Mouse (Mus musculus): ENCODE data around the gene Pfn1. TPM values are rescaled to one million over a fixed set of nuclear protein-coding genes. Genes with fewer than 3 reads are reported as not detected.

Gene Pfn1
- polyA plus RNA-seq, 1 experiment from 2014 or later, result 1,070 TPM

- Histone ChIP-seq H3K4me3 (replicated peaks) (no peak overlapping the region), H3K27me3 (peaks cover 3% of the 10 kb centered on the region; the same call in 1 of the 2 replicates), H3K4me1 (peaks cover 22% of the 10 kb centered on the region), H3K36me3 (replicated peaks) (peaks cover 15% of the 10 kb centered on the region), H3K9me3 (no peaks in the 10 kb centered on the region), H3K27ac (no peak overlapping the region), H3K4me2 (no peak overlapping the region), H3K9ac (no peak overlapping the region)
- WGBS, result 59% methylated on average over 9 of the region's 9 CpGs
- ATAC-seq (ENCODE audit: low FRiP score), result no peak
These were observed 3.5 kb upstream of the Pfn1 start for GRCm38 (mm10) chr11:70657991-70658390.

- Histone ChIP-seq H3K4me2 (no peak overlapping the region), H3K4me3 (replicated peaks) (no peak overlapping the region), H3K27me3 (peaks cover 3% of the 10 kb centered on the region; the same call in 1 of the 2 replicates), H3K4me1 (peaks cover 26% of the 10 kb centered on the region), H3K27ac (no peak overlapping the region), H3K9me3 (no peaks in the 10 kb centered on the region), H3K36me3 (replicated peaks) (peaks cover 13% of the 10 kb centered on the region), H3K9ac (no peak overlapping the region)
- no peak for ATAC-seq (ENCODE audit: low FRiP score)
- WGBS, result 64% methylated on average over 6 of the region's 6 CpGs
These were observed 3.1 kb upstream of the Pfn1 start for GRCm38 (mm10) chr11:70657573-70657972.

- Histone ChIP-seq H3K36me3 (replicated peaks) (peaks cover 13% of the 10 kb centered on the region), H3K27ac (peak within 1 kb of the TSS; percentile 98), H3K4me3 (replicated peaks) (peak within 1 kb of the TSS; percentile 98), H3K27me3 (peaks cover 3% of the 10 kb centered on the region; the same call in 1 of the 2 replicates), H3K4me1 (peaks cover 32% of the 10 kb centered on the region), H3K4me2 (peak within 1 kb of the TSS; percentile 96), H3K9me3 (no peaks in the 10 kb centered on the region), H3K9ac (peak within 1 kb of the TSS; percentile 97)
- ATAC-seq (ENCODE audit: low FRiP score), result no peak
- WGBS, result 9% methylated on average over 3 of the region's 3 CpGs
These were observed 2.5 kb upstream of the Pfn1 start, which contains the start of gene Eno3 for GRCm38 (mm10) chr11:70656964-70657363. Gene Eno3 (plus strand): TSS chr11:70657202.

- Histone ChIP-seq H3K4me2 (peak overlapping the region; percentile 96), H3K27me3 (peaks cover 3% of the 10 kb centered on the region; the same call in 1 of the 2 replicates), H3K9ac (peak overlapping the region; percentile 97), H3K27ac (peak overlapping the region; percentile 98), H3K4me1 (peaks cover 34% of the 10 kb centered on the region), H3K4me3 (replicated peaks) (peak overlapping the region; percentile 98), H3K36me3 (replicated peaks) (peaks cover 12% of the 10 kb centered on the region), H3K9me3 (no peaks in the 10 kb centered on the region)
- 4% methylated on average over 16 of the region's 16 CpGs for WGBS
- no peak for ATAC-seq (ENCODE audit: low FRiP score)
These were observed 2.0 kb upstream of the Pfn1 start for GRCm38 (mm10) chr11:70656456-70656927.

GRCm38 (mm10) chr11:70655571-70656455, 1.4 kb upstream of the Pfn1 start:
- H3K4me1 ChIP-seq, result peaks cover 38% of the 10 kb centered on the region
- no peaks in the 10 kb centered on the region for H3K9me3 ChIP-seq
- peak overlapping the region; percentile 96 for H3K4me2 ChIP-seq
- ATAC-seq (ENCODE audit: low FRiP score), result no peak
- peaks cover 3% of the 10 kb centered on the region; the same call in 1 of the 2 replicates for H3K27me3 ChIP-seq
- peaks cover 18% of the 10 kb centered on the region for H3K36me3 ChIP-seq (replicated peaks)
- under 1% methylated on average over 61 of the region's 61 CpGs for WGBS
- H3K27ac ChIP-seq, result peak overlapping the region; percentile 98
- H3K4me3 ChIP-seq (replicated peaks), result peak overlapping the region; percentile 98
- H3K9ac ChIP-seq, result peak overlapping the region; percentile 97

- Histone ChIP-seq H3K27ac (peak overlapping the region; percentile 98), H3K36me3 (replicated peaks) (peaks cover 25% of the 10 kb centered on the region), H3K4me1 (peaks cover 43% of the 10 kb centered on the region), H3K4me2 (peak overlapping the region; percentile 96), H3K9me3 (no peaks in the 10 kb centered on the region), H3K4me3 (replicated peaks) (peak overlapping the region; percentile 98), H3K9ac (peak overlapping the region; percentile 97), H3K27me3 (peaks cover 3% of the 10 kb centered on the region; the same call in 1 of the 2 replicates)
- under 1% methylated on average over 48 of the region's 48 CpGs for WGBS
- peak; percentile 66 for ATAC-seq (ENCODE audit: low FRiP score)
These were observed 603 bp upstream of the Pfn1 start for GRCm38 (mm10) chr11:70654923-70655570.

GRCm38 (mm10) chr11:70653345-70654197, 873 bp downstream of the Pfn1 start:
- Histone ChIP-seq H3K36me3 (replicated peaks) (peaks cover 40% of the 10 kb centered on the region), H3K9me3 (no peaks in the 10 kb centered on the region), H3K4me2 (peak overlapping the region; percentile 96), H3K9ac (peak overlapping the region; percentile 97), H3K4me3 (replicated peaks) (peak overlapping the region; percentile 98), H3K27ac (peak overlapping the region; percentile 98), H3K4me1 (peaks cover 52% of the 10 kb centered on the region), H3K27me3 (peaks cover 3% of the 10 kb centered on the region; the same call in 1 of the 2 replicates)
- 1% methylated on average over 60 of the region's 63 CpGs for WGBS
- peak; percentile 65 for ATAC-seq (ENCODE audit: low FRiP score)

- Histone ChIP-seq H3K4me3 (replicated peaks) (peak overlapping the region; percentile 98), H3K4me1 (peaks cover 59% of the 10 kb centered on the region), H3K9me3 (no peaks in the 10 kb centered on the region), H3K4me2 (peak overlapping the region; percentile 96), H3K9ac (peak overlapping the region; percentile 97), H3K27me3 (peaks cover 3% of the 10 kb centered on the region; the same call in 1 of the 2 replicates), H3K27ac (peak overlapping the region; percentile 98), H3K36me3 (replicated peaks) (peaks cover 43% of the 10 kb centered on the region)
- no peak for ATAC-seq (ENCODE audit: low FRiP score)
- 62% methylated on average over 6 of the region's 6 CpGs for WGBS
These were observed 1.5 kb downstream of the Pfn1 start for GRCm38 (mm10) chr11:70652884-70653344.

- Histone ChIP-seq H3K9me3 (no peaks in the 10 kb centered on the region), H3K36me3 (replicated peaks) (peaks cover 43% of the 10 kb centered on the region), H3K4me2 (peak overlapping the region; percentile 96), H3K4me1 (peaks cover 60% of the 10 kb centered on the region), H3K4me3 (replicated peaks) (peak overlapping the region; percentile 98), H3K27me3 (peaks cover 3% of the 10 kb centered on the region; the same call in 1 of the 2 replicates), H3K27ac (no peak overlapping the region; the same call in 1 of the 2 replicates), H3K9ac (peak overlapping the region; percentile 97)
- WGBS, result 70% methylated on average over 12 of the region's 12 CpGs
- no peak for ATAC-seq (ENCODE audit: low FRiP score)
These were observed 2.2 kb downstream of the Pfn1 start for GRCm38 (mm10) chr11:70652029-70652883.

- Histone ChIP-seq H3K9ac (no peak overlapping the region), H3K4me3 (replicated peaks) (no peak overlapping the region), H3K27ac (no peak overlapping the region), H3K9me3 (no peaks in the 10 kb centered on the region), H3K36me3 (replicated peaks) (peaks cover 43% of the 10 kb centered on the region), H3K4me2 (no peak overlapping the region), H3K4me1 (peaks cover 54% of the 10 kb centered on the region), H3K27me3 (no peaks in the 10 kb centered on the region)
- ATAC-seq (ENCODE audit: low FRiP score), result no peak
- WGBS, result 82% methylated on average over 2 of the region's 2 CpGs
These were observed 3.1 kb downstream of the Pfn1 start for GRCm38 (mm10) chr11:70651391-70651790.
